Mouse (Mus musculus) G1E-ER4 (cell line): ENCODE measurements around the gene Gm20388. TPM values are rescaled to one million over a fixed set of nuclear protein-coding genes. Genes with fewer than 3 reads are reported as not detected.

ENCODE experiments used
- GATA1 ChIP-seq: IDR thresholded peaks from one replicate; pipeline ENCODE4 v1.8.0; 2012; ENCODE audit warnings: low read length, inconsistent platforms
- polyA plus RNA-seq: library from polyadenylated mRNA; stranded (reverse); fragments of >175 nt; gene quantifications from 2 replicates; pipeline ENCODE4 v1.2.3, GENCODE M21; 2012

Gm20388 gene
- polyA plus RNA-seq, 1 experiment, result not detected

- TF ChIP-seq GATA1, result no peak
These were observed 4062.9 kb downstream of the Gm20388 start for GRCm38 (mm10) chr8:123973495-123973894.

DNA sequence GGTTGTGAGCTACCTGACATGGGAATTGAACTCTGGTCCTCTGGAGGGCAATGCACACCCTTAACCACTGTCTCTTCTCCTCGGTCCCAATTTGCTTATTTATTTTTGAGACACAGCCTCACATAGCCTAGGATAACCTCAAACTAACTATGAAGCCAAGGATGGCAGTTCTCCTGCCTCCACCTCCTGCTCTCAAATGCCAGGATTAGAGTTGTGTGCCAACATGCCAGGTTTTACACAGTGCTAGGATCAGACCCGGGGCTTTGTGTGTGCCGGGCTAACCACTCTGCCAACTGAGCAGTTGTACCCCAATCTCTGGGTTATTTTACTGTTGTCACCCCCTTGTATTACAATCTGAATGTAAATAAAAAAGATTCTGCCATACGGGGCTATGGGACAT, 4066.9 kb downstream of the Gm20388 start:
- TF ChIP-seq GATA1, result no peak

DNA sequence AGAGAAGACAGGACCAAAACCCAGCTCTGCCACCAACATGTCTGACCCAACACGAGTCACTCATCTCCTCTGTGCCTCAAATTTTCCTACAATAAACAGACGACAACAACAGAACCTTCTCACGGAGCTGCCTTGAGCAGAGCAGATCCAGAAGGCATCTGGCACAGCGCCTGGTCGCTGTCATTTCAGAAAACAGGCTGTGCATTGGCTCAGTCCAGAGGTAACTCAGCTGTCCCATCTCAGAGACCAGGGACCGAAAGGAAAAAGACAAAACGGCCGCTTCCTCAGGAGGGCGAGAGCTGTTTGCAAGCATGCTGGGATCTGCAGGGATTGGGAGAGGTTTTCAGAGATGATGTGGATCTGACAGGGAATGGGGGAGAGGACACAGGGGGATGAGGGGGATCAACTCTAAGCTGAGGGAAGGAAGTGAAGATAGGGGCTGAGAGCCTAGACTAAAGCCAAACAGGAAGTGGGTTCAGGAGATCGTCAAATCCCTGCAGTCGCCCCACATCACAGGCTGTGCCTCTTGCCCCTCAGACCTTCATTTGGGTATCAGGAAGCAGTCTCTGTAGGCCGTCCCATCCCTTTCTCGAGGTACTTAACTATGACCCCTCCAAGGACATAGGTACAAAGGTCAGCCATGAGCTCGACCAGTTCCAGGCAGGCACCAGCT, 4067.7 kb downstream of the Gm20388 start:
- no peak for TF ChIP-seq GATA1

GRCm38 (mm10) chr8:123978926-123979325, 4068.3 kb downstream of the Gm20388 start:
- no peak for TF ChIP-seq GATA1

- TF ChIP-seq GATA1, result no peak
These were observed 4069.6 kb downstream of the Gm20388 start for GRCm38 (mm10) chr8:123980239-123980638.

DNA sequence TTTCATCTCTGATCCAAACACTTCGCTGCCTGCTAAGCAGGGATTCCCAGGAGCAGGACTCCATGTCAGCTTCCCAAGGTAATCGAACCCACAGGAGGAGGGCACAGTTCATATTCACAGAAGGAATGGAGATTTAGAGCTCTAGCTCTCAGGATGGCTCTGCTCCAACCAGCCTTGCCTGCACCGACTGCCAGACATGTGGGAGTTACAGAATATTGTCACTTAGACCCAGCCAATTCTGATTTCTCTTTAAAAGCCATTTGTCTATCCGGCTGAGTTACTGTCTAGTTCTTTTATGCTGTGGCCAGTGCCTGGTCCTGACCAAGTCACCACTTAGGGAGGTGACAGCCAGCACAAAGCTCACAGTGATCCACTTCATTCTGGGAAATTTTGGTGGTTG, 4071.0 kb downstream of the Gm20388 start:
- no peak for TF ChIP-seq GATA1

DNA sequence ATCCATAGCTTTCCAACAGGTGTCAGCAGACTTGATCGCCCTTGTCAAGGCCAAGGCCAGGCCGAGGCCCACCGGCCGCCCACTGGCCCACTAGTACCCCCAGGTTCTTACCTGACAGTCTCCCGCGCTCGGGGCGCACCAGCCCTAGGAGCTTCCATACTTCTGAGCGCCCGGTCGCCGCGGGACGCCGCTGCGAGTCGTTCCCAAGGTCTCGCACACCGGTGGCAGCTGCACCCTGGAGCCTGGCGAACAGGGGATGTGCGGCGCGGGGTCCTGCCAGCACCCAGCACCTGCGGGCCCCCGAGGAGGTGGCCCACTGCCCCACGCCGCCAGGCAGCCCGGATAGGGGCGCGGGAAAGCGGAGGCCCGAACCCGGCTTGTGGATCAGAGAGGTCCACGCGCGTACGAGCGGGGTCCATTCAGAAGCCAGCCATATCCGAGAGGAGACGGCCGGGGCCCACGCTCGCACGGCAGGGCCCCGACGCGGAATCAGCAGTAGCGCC, 4071.7 kb downstream of the Gm20388 start:
- TF ChIP-seq GATA1, result no peak

DNA sequence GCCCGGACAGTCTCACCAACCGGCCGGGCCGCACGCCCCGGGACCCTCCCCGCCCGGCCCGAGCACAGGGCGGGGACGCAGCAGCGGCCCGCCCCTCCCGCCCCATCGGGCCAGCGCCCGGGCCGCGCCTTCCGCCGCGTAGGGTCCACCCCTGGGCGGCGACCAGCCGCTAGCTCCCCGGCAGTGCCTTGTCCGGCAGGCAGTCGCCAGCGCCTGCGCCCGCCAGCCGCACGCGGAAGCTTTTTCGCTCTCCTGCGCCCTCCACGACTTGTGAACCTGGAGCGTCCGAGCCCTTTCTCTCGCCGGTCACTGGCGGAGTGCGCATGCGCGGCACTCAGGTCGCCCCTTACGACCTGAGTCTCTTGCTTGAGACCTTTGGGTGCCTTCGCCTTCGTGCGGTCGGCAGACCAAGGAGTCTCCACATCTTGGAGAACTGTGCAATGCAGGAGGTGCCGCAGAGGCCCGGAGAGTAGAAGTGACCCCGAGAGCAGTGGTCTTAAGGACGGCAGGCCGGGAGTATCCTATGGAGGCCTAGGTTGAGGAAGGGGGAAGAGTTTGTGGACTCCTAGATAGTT, 4072.3 kb downstream of the Gm20388 start, which contains the start of gene Abcb10:
Gene Abcb10 (minus strand): TSS at position 297 of the 575 bp plus-strand sequence.
- no peak for TF ChIP-seq GATA1

DNA sequence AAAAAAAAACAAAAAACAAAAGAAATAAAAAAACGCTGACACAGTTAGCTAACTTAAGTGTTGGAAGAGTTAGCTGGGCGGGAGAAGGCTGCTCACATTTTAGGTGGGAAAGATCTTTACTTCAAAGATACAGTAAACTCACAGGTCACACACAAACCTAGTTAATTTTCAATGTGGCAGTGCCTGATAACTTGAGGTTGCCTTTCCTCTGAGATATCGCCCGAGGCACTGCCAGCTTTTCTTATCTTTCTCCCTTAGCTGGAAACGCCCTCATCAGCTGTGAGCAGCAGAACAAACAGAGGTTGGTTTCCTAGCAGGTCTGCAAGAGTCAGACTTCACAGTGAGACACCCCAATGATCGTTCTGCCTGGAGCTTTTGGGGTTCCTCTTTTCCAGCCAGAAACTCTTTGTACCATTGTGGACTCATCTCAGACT, 4078.0 kb downstream of the Gm20388 start:
- TF ChIP-seq GATA1, result peak; percentile 100

DNA sequence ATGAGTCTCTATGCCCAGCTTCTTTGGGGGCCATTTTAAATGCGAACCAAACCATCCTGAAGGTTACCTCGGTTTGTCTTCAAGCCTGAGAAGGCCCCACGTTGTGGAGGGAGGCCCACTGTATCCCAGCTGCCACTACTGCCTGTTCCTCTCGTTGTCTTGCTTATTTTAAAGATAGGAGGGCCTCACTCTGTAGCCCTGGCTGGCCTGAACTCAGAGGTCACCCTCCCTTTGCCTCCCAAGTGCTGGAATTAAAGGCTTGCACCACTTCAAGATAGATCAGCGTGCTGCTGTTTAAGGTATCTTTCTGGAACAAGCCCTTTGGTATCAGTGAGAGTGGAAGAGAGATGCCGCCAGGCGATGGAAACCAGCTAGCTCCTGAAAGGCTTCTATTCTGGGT, 4078.5 kb downstream of the Gm20388 start:
- no peak for TF ChIP-seq GATA1

DNA sequence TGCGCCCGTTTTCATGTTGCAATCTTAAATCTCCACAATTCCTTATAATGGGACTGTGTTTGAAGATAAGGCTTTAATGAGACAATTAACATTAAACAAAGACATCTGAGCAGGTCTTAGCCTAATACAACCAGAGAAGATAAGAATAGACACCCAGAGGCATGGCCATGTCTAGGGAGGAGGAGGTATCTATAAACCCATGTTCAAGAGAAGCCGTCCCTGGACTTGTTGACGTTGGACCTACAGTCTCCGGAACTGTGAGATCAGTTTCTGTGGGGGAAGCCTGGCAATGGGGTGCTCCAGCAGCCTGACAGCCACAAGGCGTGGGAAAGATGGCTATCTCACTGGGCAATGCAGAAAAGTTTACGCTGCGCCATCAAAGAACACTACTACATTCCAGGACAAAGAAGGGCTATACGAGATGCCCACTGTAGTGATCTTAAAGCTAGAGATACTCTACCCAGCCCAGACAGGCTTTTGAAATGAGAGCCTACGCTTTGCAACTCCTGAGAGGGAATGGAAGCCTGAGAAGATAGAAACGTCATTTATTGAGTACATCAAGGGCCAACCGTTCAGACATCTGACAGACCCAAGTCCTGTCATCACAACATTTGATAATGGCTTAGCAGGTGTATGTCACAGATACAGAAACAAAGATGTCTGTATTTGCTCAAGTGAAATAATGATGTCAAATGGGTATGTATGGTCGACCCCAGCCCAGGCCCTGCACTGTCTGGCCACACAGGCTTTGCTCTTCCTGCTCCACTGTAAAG, 4079.8 kb downstream of the Gm20388 start:
- TF ChIP-seq GATA1, result peak; percentile 29

- no peak for TF ChIP-seq GATA1
These were observed 4081.9 kb downstream of the Gm20388 start for GRCm38 (mm10) chr8:123992587-123992986.

- TF ChIP-seq GATA1, result no peak
These were observed 4083.0 kb downstream of the Gm20388 start for GRCm38 (mm10) chr8:123993597-123993996.

DNA sequence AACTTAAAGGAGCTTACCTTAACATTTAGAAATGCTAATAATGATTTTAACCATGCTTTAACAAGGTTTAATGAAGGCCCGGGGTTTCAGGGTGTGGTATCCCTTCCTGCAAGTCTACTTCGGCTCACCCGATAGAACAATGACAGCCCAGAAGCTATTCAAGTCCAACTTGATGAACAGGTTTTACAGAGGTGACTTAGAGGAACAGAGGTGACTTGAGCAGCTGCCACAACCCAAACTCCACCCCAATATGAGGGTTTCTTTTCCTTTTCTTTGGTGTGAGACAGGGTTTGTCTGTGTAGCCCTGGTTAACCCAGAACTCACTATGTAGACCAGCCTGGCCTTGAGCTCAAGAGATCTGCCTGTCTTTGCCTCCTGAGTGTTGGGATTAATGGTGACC, 4083.4 kb downstream of the Gm20388 start:
- TF ChIP-seq GATA1, result no peak

DNA sequence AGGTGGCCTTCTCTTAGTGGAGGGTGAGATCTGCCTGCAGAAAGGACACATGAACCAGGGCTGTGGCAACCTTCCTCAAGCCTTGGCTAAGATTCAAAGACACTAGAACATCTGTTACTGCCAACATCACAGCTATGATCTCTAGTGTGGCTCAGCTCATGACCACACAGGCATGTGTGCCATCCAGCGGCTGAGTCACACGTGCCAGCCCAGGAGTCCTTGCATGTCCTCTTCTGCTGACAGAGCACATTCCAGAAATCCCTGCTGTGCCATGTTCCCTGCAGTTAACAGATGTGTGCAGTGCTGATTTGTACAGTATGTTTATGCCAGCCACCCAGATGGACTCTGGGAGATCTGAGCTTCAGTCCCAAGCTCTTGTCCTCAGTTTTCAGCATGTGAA, 4088.9 kb downstream of the Gm20388 start:
- TF ChIP-seq GATA1, result no peak

DNA sequence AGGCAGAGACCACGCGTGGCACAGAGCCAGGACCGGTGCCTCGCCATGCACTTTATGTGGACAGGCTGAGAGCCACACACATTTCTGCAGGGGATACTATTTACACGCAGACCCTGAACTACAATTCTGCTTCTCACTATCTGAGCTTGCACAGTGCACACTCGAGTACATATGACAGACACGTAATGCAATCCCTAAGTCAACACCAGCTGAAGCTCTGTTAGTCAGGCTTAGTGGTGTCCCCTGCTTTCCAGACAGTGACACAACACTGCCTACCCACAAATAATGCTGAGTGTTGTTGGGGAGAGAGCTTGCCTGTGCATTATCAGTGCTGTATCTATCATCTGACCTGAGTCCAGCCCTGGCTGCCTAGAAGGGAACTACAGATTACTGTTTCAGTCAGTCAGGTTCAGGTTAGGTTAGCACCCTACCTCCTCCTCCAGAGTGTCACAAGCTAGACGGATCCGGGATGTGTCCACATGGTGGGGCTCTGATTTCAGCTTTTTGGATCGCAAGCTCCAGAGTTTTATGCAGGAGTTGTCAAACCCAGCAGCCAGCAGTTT, 4092.0 kb downstream of the Gm20388 start:
- TF ChIP-seq GATA1, result no peak
